Mouse (Mus musculus) lung, postnatal 4 days (tissue): ENCODE results near the gene Zcchc14.
A peak's percentile ranks its signal among the peaks of the same experiment; 100 is the strongest.

Experiments used
- DNase-seq, 2 experiments: peaks; one replicate each; pipeline ENCODE4 v3.0.0; 2021

The Zcchc14 gene

DNA sequence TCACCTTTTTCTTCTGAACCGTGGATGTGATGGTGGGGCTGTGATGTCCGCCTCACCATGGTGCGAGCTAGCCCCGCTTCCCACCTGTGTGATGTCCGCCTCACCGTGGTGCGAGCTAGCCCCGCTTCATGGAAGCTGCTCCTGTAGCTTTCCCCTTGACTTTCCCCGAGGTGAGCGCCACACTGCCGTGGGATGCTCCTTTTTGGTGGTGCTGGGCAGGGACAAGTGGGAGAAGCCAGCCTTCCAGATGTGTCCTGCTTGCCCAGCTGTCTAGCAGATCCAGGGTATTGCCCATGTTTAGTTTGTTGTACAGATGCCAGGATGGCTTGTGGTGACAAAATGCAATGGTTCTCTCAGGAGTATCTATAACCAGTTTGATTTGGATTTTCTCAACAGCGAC, 10.4 kb upstream of the Zcchc14 start:
- no peak for DNase-seq

DNA sequence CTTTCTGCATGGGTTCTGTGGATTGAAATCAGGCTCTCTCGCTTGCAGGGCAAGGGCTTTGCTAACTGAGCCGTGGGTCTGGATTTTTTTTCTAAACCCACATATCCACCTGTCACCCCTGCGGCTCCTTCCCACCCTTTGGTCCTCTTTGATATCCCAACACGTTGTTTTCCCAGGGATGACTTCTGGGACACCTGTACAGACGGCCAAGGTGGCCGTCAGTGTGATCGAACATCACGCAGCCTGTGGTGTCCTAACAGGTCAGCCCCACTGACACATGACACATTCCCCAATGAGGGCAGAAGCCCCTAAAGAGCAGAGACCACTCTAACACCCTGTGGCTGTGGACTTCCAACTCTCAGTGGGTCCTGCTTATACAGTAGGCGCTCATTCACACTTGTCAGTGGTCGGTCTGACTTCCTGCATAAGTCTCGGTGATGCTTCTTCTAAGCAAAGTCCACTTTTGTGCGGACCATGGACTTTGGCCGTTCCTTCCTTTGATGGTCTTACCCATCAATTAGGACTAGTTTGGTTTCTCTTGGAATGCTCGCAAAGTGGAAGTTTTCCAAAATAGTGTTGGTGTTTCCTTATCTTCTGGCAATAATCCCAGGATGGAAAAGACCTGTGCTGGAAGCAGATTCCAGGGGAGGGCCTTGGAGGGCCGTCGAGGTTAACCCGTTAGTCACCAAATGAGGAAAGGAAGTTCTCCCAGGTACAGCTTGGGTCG, 9.1 kb upstream of the Zcchc14 start:
- DNase-seq, result no peak

DNA sequence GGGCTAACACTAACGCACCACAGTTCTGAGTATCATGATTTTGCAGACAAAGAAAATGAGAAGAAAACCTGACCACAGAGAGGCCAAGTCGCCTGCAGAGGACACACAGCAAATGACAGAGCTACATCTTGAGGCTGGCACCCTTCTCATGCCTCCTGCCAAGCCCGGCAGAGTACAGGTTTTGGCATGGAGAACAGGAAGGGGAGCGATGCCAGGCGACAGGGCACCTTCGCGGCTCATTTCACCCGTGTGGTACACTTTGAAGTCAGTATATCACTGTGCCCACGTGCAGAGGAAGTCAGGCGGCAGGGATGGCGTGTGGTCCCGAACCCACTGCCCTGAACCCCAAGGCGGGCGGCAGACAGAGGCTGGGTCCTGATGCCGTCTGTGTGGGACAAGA, 7.9 kb upstream of the Zcchc14 start:
- no peak for DNase-seq

DNA sequence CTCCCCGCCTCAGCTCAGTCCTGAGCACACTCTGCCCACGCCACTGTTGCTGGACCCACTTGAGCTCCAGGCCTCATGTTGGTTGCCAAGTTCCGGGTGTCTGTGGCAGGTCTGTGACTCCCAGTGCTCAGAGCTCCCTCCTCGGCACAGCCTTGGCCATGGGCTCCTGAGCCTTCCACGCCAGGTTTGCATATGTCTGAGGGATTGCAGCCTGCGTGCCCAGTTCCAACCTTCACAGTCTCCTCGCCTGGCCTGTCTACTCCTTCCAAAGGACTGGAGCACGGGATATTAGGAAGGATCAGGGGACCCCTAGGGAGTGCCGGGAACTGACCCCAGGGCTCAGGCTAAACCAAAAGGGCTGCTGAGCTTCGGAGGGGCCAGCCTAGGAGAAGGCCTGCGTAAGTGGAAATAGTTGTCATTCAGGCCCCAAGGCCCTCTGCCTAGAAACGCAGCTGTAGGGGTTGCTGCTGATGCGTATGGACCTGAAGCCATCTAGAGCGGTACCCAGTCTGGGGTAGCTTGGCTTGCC, 2.3 kb upstream of the Zcchc14 start:
- DNase-seq, result no peak

DNA sequence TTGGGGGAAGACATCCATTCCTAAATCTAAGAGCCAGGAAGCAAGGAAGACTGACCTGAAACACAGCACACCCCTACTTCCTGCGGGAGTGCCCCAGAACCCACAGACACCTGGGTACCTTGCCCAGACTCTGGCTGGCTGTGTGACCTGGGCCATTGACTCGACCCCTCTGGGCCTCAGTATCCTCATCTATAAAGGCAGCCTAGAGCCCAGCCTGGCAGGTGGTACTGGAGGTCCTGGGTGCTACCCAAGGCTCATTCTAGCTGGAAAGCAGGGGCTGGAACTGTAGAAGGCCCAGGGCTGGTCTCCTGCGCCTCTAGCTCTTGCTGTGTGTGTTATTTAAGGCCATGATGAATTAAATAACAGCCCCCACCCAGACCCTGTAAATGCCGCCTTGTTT, 1.4 kb upstream of the Zcchc14 start:
- no peak for DNase-seq

DNA sequence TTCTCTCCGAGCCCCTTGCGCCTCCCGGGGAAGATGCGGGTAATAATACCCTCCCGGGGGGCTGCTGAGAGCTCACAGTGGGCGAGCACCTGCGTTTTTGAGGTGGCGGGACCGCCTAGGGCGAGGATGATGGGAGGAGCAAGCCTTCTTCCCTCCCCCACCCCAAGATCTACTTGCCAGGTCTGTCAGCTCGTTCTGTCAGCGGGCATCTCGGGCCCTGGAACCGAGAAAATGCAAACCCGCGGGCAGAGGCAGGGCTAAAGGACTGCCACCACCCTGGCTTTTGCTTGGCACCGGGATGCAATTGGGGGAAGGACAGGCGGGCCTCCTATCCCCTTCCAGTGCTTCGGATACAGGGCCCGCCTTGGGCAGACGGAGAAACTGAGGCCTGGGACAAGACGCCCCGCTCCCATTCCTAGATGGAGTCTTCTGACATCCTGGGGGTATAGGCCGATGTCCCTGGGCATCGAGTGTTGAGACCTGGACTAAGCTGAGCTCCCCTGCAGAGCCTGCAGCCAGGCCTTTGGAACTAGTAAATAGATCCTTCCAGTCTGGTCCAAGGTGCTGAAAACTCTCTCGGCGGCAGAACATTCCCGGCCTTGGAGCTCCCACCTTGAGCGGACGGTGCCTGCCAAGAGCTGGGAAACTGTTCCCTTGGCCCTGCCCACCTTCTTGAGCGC, 779 bp upstream of the Zcchc14 start:
- no peak for DNase-seq

DNA sequence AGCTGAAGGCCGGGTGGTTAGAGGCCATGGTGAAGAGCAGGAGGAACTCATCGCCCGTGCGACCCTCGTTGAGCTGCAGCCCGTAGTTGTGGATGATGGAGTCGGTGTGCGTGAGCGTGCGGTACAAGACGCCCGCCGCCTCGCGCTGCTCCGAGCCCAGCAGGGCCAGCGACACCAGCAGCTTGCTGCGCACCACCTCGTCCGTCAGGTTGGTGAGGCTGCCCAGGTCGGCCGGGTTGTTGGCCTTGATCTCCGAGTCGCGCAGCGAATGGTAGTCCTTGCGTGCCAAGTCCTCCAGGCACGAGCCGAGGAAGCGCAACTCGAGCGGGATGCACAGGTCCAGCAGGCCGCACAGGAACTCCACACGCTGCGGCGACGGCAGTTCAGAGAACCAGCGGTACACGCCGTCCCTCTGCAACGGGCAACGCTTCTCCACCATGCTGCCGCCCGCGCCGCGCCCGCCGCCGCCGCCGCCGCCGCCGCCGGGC, 783 bp downstream of the Zcchc14 start:
- peak; percentile 58 to 69 for DNase-seq

DNA sequence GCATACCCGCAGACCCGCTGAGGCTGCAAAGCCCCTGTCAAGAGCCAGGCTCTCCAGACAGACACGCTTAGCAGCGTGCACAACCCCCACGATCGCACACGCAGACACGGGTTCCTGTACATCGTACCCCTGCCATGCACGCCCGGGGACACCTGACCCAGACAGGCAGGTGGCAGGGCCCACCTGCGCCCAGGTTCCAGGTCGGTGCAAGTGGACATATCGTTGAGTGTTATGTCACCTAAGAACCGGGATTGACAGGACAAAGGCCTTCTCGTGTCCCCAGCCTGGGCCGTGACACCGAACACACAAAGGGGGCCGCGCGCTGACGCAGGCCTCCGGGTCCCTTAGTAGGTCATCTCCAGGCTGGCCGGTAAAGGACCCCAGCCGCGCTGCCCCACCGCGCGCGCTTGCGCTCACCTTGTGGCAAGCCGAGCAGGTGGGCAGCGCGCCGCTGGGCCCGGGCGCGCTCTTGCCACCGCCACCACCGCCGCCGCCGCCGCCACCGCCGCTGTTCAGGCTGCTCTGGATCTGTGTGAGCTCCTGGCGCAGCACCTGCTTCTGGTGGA, 1.3 kb downstream of the Zcchc14 start:
- DNase-seq, result peak; percentile 28 to 48

DNA sequence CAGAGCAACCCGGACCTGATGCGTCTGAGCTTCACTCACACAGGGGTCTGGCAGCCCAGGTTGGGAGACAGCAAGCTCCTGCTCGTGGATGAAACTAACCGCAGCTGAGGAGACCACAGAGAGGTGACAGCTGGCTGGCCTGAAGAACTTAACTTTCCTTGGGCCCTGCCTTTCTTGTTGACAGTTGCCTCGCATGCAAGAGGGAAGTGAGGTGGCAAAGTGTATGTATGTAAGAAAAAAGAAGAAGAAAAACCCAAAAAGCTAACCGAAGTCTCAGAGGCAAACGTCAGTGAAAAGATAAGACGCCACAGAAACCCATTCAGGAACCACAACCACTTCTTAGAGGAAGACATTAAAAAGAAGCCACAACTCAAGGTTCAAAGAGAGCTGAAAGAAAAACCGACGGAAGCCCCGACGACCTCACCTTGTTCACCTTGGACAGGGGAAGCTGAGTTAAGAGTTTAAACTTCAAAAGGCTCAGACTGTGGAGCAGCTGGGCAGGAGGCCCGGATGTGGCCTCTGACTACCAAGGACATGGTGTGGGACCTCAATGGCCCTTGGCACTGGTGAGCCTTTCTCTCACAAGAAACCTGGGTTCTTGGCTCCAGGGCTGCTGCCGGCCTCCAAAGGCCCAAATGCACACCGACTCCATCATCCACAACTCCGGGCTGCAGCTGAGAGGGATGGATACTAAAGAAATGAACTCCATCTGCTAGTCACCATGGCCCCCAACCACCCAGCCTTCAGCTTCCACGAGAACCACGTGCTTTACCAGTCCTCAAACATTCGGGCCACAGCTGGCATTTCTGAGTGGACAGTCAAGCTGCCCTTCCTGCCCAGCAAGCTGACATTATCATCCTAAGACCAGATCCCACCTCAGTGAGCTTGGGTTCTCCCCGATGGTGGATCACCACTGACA, 2.1 kb downstream of the Zcchc14 start:
- no peak for DNase-seq

DNA sequence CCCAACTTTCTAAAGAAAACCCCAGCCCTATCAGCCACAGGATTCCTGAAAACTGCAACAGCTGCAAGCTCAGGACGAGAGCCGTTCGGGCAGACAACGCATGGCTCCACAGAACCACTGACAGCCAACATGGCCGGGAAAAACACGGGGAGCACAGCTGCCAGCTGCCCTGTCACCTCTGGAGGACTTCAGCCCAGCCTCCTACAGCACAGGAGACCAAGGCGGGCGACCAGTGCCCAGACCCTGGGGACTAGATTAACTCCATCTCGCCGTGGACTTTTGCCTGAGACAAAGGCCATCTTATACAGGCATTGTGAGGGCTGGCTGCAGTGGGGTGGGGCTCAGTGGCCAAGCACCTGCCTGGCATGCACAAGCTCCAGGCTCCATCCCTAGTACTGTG, 2.8 kb downstream of the Zcchc14 start:
- DNase-seq, result no peak

DNA sequence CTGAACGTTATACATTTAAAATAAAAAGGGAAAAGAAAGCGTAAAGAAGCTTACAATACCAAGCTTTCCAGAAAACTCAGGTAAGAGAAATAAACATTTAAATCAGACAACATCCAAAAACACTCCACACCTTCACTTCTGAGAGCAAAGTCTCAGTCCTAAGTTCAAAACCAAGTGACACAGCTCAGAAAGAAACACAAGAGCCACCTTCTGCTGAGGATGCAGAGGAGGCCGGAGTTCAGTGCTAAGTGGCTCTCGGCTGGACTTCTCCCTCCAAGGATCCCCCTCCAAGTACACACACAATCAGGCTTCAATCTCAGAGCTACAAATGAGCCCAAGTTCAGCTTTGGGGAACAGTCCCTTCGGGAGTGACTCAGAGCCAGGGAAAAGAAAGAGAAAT, 3.3 kb downstream of the Zcchc14 start:
- no peak for DNase-seq

DNA sequence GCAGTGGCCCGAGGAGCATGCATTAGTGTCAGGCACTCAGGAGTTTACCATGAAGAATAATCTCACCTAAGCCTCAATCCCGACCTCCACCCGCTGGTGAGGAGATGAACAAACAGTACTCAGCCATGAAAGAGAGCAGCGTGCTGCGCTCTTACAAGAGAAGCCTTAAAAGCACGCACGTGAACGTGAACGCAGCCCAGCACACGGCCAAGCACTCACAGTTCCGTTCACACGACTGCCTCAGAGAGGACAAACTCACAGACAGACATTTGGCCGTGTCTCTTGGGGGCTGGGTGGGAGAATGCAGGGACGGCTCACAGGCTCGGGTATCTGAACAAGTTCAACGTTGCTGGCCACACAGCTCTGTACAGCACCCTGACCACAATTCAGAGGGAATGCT, 4.2 kb downstream of the Zcchc14 start:
- no peak for DNase-seq

DNA sequence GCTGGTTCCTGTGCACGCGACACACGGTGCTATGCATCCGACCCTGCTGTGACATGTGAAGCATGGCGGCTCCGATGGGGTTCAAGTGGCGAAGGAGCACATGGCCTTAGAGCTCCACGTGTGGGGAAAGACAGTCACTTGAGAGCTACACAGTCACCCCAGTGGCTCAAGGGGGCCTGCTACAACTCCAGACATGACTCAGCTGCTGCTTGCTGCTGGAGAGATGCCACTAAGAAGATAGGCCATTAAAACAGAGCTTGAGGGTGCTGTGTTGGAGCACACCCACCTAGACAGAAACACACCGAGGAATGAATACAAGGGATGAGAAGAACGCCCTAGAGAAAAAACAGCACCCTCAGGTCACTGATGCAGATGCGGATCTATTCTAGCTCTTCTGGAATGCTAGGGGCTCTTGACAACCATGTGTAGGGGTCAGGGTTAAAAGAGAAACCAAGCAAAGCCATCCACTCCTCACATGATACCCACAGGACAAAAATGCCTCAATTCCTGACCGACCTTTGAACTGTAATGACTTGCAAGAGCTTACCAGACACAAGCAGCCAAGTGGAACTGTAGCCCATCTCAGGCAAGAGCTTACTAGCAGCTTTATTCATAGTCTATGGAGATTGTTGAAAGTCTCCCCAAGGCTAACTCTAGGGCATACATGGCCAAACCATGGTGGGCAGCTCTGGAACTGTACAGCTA, 5.0 kb downstream of the Zcchc14 start:
- no peak for DNase-seq

DNA sequence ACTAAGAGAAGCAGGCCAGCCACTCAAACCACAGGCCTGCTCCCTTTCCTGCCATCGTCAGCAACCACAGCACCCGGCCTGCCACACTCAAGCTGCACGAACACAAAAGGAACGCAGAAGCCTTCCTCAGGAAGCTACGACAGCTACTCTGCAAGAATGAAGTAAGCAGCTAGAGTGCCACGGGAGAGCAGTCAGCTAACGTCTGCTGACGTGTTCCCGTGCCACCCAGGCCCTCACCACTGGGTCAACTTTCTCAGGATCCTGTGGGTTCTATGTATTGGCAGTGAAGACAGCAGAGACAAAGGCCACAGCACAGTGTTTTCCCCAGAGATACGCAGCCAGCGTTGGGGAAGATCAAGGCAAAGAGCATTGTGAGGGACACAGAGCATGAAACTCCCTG, 9.3 kb downstream of the Zcchc14 start:
- no peak for DNase-seq

DNA sequence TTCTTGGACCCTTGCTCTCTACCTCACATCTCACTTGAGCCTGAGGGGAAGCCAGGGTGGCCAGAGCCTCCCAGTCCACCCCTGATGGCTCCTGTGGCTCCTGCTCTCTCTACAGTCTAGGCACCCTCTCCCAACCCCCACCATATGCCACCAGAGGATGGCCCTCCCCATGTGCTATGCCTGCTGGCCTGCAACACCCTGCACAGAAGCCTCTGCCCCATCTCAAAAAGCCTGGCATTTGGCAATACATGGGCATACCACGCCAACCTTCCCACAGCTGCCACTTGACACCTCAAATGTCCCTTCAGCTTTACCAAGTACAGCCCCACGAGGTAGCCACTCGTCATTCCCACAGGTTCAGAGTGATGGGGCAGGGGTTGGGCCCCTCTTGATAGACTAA, 9.9 kb downstream of the Zcchc14 start:
- DNase-seq, result no peak

DNA sequence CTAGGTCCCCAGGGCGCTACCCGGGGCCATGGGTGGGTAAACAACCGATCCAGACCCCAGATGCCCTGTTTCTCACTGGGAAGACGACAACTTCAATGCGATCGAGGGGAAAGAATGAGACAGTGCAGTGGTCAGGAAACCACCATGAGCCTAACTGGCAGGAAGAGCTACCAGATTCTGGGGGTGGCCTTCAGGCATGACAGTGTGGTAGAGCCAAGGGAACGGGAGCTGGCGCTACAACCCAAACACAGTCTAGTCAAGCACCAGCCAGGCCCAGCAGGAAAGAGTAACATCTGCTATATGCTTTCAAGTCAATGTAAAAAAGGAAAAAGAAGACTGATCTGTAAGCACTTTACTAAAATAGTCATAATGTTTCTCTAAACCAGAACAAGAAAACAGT, 16.5 kb downstream of the Zcchc14 start:
- DNase-seq, result no peak

DNA sequence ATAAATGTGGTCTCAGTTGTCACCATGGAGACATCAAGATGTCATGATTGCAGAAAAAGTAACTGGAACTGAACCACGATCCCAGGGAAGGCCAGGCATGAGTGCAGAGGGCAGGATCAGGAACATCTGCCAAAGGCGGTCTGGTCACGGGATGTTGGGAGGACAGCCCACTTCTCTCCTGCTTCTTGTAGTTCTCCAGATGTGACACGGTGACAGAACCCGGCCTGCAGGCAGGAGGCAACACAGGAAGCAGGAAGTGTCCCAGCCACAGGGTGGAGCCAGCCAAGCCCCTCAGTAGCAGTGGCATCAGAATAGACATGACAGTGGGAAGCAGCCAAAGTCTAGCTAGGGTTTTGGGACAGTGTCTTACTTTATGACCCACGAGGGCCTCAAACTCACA, 17.2 kb downstream of the Zcchc14 start:
- DNase-seq, result peak; percentile 65 to 81

DNA sequence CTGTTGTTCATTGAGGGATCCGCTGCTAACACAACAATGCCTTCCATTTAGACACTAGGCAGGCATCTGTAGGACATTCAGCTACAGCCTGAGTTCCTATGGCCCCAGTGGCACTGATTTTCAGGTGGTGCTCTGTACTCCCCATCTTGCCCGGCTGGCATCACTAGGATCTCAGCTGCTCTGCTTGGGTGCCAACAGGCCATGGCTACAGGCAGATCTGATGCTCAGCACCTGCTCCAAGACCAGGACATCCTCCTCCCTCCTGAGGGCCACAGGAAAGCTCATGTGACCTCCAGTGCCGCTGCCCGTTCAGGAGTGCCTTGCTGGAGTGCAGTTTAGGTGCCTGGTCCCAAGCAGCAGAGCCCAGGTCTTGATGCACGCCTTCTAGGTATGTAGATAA, 20.3 kb downstream of the Zcchc14 start:
- DNase-seq, result no peak

DNA sequence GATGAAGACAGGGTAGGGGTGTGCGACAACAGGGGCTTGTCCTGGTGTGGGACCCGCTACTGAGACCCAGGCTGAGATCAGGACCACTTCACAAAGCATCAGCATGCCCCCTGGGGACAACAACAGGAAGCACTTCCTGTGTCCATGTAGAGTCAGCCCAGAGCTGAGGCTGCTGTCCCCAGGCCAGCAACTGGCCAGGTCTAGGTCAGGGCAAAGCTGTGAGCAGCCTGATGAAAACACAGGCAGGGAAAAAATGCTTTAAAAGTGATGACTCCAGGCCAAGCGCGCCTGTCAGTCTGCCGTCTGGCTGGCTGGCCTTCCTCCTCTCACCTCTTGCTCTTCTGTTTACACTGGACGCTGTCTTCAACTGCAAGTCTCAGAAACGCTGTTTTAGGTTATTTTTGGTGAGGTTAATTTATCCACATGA, 21.0 kb downstream of the Zcchc14 start:
- DNase-seq, result peak; percentile 32 to 72

DNA sequence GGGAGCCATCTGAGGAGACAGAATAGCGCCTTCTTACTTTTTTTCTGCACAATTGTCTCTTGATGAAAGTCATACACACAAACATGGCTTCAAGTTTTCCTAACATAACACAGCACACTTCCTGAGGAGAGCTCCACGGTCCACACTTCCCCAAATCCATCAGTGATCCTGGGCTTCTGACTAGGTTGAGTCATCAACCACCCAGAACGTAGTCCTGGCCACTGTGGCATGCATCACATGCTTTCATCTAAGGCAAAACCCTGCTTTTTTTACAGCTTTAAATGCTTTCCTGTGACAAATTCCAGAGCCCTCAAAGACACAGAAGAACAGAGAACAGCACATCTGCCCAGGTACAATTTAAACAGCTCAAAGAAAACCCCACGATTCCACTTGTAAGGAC, 24.0 kb downstream of the Zcchc14 start:
- no peak for DNase-seq

DNA sequence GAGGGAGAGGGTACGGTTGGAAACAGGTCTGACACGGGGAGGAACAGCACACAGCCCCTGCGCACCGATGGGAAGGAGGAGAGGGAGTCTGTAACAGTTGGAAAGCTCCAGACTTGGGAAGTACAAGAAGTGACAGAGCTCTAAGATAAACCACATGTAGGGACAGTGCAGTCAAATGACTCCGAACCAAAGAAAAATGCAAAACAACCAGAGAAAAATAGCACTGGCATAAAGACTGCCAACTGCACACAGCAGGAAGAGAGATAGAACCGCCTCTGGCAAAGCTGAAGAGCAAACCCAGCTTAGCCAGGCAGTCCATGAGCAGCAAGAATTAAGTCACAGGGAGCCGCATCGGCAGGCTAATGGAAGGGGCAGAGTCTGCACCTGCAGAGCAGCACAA, 29.7 kb downstream of the Zcchc14 start:
- no peak for DNase-seq

DNA sequence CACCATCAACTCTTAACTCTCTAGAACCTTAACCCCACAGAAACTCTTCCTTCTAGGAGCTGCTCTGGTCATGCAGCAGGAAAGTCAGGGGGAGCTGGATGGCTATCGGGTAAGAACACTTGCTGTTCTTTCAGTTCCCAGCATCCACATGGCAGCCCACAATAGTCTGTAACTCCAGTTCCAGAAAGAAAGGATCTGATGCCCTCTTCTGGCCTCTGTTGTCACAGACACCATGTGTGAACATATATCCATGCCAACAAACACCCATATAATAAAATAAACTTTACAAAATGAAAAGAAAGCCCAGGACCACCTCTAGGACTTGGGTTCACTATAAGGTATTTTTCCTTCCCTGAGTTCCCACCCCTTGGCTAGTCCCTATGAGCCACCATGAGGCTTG, 30.8 kb downstream of the Zcchc14 start:
- DNase-seq, result no peak
